10 mouse cellular contexts compared by ENCODE assay signal in the genomic region with DNA sequence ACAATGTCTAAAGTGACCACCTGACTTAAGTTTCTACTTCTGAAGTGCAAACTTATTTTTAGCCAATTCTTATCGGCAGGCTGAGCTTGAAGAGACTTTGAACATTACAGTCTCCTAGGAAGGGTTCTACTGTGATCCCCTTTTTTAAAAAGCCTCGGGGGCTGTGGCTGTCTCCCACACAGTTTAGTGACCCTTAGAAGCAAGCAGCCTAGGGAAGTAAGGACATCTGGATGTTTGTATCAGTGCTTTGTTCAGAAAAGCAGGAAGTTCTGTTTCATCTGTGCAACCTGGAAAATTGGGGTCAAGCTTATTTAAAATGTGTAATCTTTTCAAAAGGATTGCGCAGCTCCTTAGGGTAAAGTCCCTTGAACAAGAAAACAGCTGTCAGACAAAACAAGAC. TPM values are rescaled to one million over a fixed set of nuclear protein-coding genes. Genes with fewer than 3 reads are reported as not detected.
DNase-seq lines count a peak whose midpoint lies in the region; ATAC-seq and TF ChIP-seq lines count a peak whose summit lies in the region.
"Had no signal": no experiment of that assay in that cellular context is flagged by ENCODE, and none has a peak within 500 bp of the region (broad histone marks: within the 10 kb centered on the region; RNA-seq: fewer than 3 reads in every experiment).

No protein-coding gene starts in this region.

- no peak overlapping the region for H3K9ac ChIP-seq in forebrain, embryonic 13.5 days
- H3K9ac ChIP-seq in forebrain, embryonic 12.5 days = no peak overlapping the region
- H3K9ac ChIP-seq in lung, postnatal 0 days (replicated peaks; ENCODE audit: low read depth) = no peak overlapping the region
- 0 out of 2 replicates have a peak overlapping the region, but pooled peaks have one; percentile 9 for H3K9ac ChIP-seq in hindbrain, postnatal 0 days (replicated peaks; ENCODE audit: low read length)
- no peak overlapping the region; the same call in 1 of the 2 replicates for H3K9ac ChIP-seq in stomach, embryonic 15.5 days
- H3K9ac ChIP-seq: liver, embryonic 13.5 days had no signal

- no peak for TF ChIP-seq CTCF in lung, postnatal 0 days (IDR thresholded peaks at IDR 0.05)
- TF ChIP-seq CTCF in lung, adult 2 months (IDR thresholded peaks at IDR 0.05; ENCODE audit: insufficient read depth, low read length) = no peak
- no peak for TF ChIP-seq CTCF in hindbrain, postnatal 0 days (IDR thresholded peaks at IDR 0.05; ENCODE audit: low read depth)

- no peak for ATAC-seq in forebrain, embryonic 13.5 days
- ATAC-seq in forebrain, embryonic 12.5 days (ENCODE audit: low FRiP score) = no peak
- no peak for ATAC-seq in lung, postnatal 0 days
- no peak for ATAC-seq in hindbrain, postnatal 0 days
- no peak for ATAC-seq in stomach, embryonic 15.5 days (ENCODE audit: insufficient read depth, low FRiP score, low read depth)

- H3K4me3 ChIP-seq in forebrain, embryonic 13.5 days = no peak overlapping the region
- no peak overlapping the region for H3K4me3 ChIP-seq in forebrain, embryonic 12.5 days (replicated peaks)
- H3K4me3 ChIP-seq in lung, postnatal 0 days (ENCODE audit: low read depth, low read length) = no peak overlapping the region
- H3K4me3 ChIP-seq in lung, adult 2 months (replicated peaks; ENCODE audit: extremely low read depth, low read depth, low read length) = no peak overlapping the region
- no peak overlapping the region for H3K4me3 ChIP-seq in hindbrain, postnatal 0 days (ENCODE audit: low read length)
- no peak overlapping the region for H3K4me3 ChIP-seq in stomach, embryonic 15.5 days (replicated peaks)
- H3K4me3 ChIP-seq: liver, embryonic 13.5 days had no signal

- WGBS in forebrain, embryonic 13.5 days = 33% methylated on average over 3 of the region's 3 CpGs
- WGBS in forebrain, embryonic 12.5 days = 34% methylated on average over 3 of the region's 3 CpGs
- 30% methylated on average over 3 of the region's 3 CpGs for WGBS in lung, postnatal 0 days
- 24% methylated on average over 3 of the region's 3 CpGs for WGBS in lung, adult 2 months
- 33% methylated on average over 3 of the region's 3 CpGs for WGBS in hindbrain, postnatal 0 days
- 35% methylated on average over 3 of the region's 3 CpGs for WGBS in stomach, embryonic 15.5 days

- H3K36me3 ChIP-seq in forebrain, embryonic 13.5 days (ENCODE audit: poor library complexity, severe bottlenecking) = no peaks in the 10 kb centered on the region
- no peaks in the 10 kb centered on the region for H3K36me3 ChIP-seq in forebrain, embryonic 12.5 days (replicated peaks)
- no peaks in the 10 kb centered on the region for H3K36me3 ChIP-seq in lung, postnatal 0 days (ENCODE audit: insufficient read depth, low read length)
- no peaks in the 10 kb centered on the region for H3K36me3 ChIP-seq in hindbrain, postnatal 0 days (ENCODE audit: insufficient read depth, low read length)
- H3K36me3 ChIP-seq in stomach, embryonic 15.5 days = no peaks in the 10 kb centered on the region
- H3K36me3 ChIP-seq: liver, embryonic 13.5 days had no signal

- H3K27ac ChIP-seq in forebrain, embryonic 13.5 days = no peak overlapping the region
- no peak overlapping the region for H3K27ac ChIP-seq in forebrain, embryonic 12.5 days
- H3K27ac ChIP-seq in lung, postnatal 0 days (ENCODE audit: low read length) = no peak overlapping the region
- H3K27ac ChIP-seq in hindbrain, postnatal 0 days = peak overlapping the region; percentile 60; the same call in 1 of the 2 replicates
- H3K27ac ChIP-seq in stomach, embryonic 15.5 days = no peak overlapping the region
- H3K27ac ChIP-seq: liver, embryonic 13.5 days had no signal

- no peak for DNase-seq in lung, postnatal 0 days (ENCODE audit: low spot score)
- DNase-seq in lung, adult 2 months = no peak
- DNase-seq in hindbrain, postnatal 0 days (ENCODE audit: low spot score) = no peak
- no peak for DNase-seq in adrenal gland, postnatal 25 days
- DNase-seq in adrenal gland, postnatal 10 days = no peak
- DNase-seq: liver, embryonic 13.5 days; spleen, adult 18-20 months had no signal

- no peak for TF ChIP-seq EP300 in lung, postnatal 0 days (IDR thresholded peaks at IDR 0.05)

- H3K4me2 ChIP-seq in forebrain, embryonic 13.5 days = peak overlapping the region; percentile 6
- H3K4me2 ChIP-seq in forebrain, embryonic 12.5 days = no peak overlapping the region
- H3K4me2 ChIP-seq in lung, postnatal 0 days (replicated peaks; ENCODE audit: low read depth, low read length) = 0 out of 2 replicates have a peak overlapping the region, but pooled peaks have one; percentile 11
- peak overlapping the region; percentile 39 for H3K4me2 ChIP-seq in hindbrain, postnatal 0 days (ENCODE audit: low read depth, low read length)
- H3K4me2 ChIP-seq in stomach, embryonic 15.5 days = 0 out of 2 replicates have a peak overlapping the region, but pooled peaks have one; percentile 15
- H3K4me2 ChIP-seq: liver, embryonic 13.5 days had no signal

- no peaks in the 10 kb centered on the region for H3K27me3 ChIP-seq in forebrain, embryonic 13.5 days
- no peaks in the 10 kb centered on the region for H3K27me3 ChIP-seq in forebrain, embryonic 12.5 days
- H3K27me3 ChIP-seq in lung, postnatal 0 days (replicated peaks; ENCODE audit: insufficient read depth, low read length) = no peaks in the 10 kb centered on the region
- no peaks in the 10 kb centered on the region for H3K27me3 ChIP-seq in hindbrain, postnatal 0 days (ENCODE audit: insufficient read depth, low read length)
- H3K27me3 ChIP-seq in stomach, embryonic 15.5 days (replicated peaks) = no peaks in the 10 kb centered on the region
- H3K27me3 ChIP-seq: liver, embryonic 13.5 days had no signal

- H3K9me3 ChIP-seq in forebrain, embryonic 13.5 days (replicated peaks) = no peaks in the 10 kb centered on the region
- no peaks in the 10 kb centered on the region for H3K9me3 ChIP-seq in forebrain, embryonic 12.5 days
- H3K9me3 ChIP-seq in lung, postnatal 0 days (ENCODE audit: low read length) = no peaks in the 10 kb centered on the region
- no peaks in the 10 kb centered on the region for H3K9me3 ChIP-seq in hindbrain, postnatal 0 days (ENCODE audit: low read length)
- H3K9me3 ChIP-seq in stomach, embryonic 15.5 days = no peaks in the 10 kb centered on the region
- H3K9me3 ChIP-seq: liver, embryonic 13.5 days had no signal

- H3K4me1 ChIP-seq in forebrain, embryonic 13.5 days = no peaks in the 10 kb centered on the region
- peaks cover 12% of the 10 kb centered on the region for H3K4me1 ChIP-seq in forebrain, embryonic 12.5 days
- H3K4me1 ChIP-seq in lung, postnatal 0 days (ENCODE audit: insufficient read depth, low read depth, low read length) = no peaks in the 10 kb centered on the region
- H3K4me1 ChIP-seq in lung, adult 2 months (ENCODE audit: control insufficient read depth, insufficient read depth, low read length) = no peaks in the 10 kb centered on the region
- H3K4me1 ChIP-seq in hindbrain, postnatal 0 days (ENCODE audit: insufficient read depth, low read length) = peaks cover 4% of the 10 kb centered on the region; the same call in 1 of the 2 replicates
- no peaks in the 10 kb centered on the region; the same call in 1 of the 2 replicates for H3K4me1 ChIP-seq in stomach, embryonic 15.5 days

- TF ChIP-seq POLR2A in lung, adult 2 months (IDR thresholded peaks at IDR 0.05; ENCODE audit: borderline replicate concordance, extremely low read depth, low read depth, low read length) = no peak

RNA-seq across cellular contexts. Expression of gene Pla2g7, which starts 12.6 kb away (rescaled TPM):
- polyA plus RNA-seq in forebrain, embryonic 13.5 days (2015; fragmentation: Nextera tagmentation; extraction: Ambion mirVana) = 3.5 and 4.7 TPM in 2 replicates
- polyA plus RNA-seq in forebrain, embryonic 12.5 days (2016; fragmentation: Nextera tagmentation; extraction: Ambion mirVana) = 2.1 and 3.4 TPM in 2 replicates
- polyA plus RNA-seq in lung, postnatal 0 days (2015; fragmentation: Nextera tagmentation; extraction: Ambion mirVana) = 13.9 and 15.8 TPM in 2 replicates
- polyA plus RNA-seq in lung, adult 2 months (2012; rRNA removed) = 4.3 and 9.7 TPM in 2 replicates
- 114 and 115 TPM in 2 replicates for total RNA-seq in hindbrain, postnatal 0 days (2014; rRNA removed)
- 313 and 342 TPM in 2 replicates for polyA plus RNA-seq in hindbrain, postnatal 0 days (2015; fragmentation: Nextera tagmentation; extraction: Ambion mirVana)
- 11.3 and 12.0 TPM in 2 replicates for polyA plus RNA-seq in stomach, embryonic 15.5 days (2015; fragmentation: Nextera tagmentation; extraction: Ambion mirVana)
- total RNA-seq in adrenal gland, postnatal 25 days (2021) = 8.3 and 9.9 TPM in 2 replicates
- 10 to 100 TPM; 24.5 to 26.7 TPM for total RNA-seq in adrenal gland, postnatal 10 days (2021)

RNA-seq across cellular contexts. Expression of gene Ankrd66, which starts 37.0 kb away (rescaled TPM):
- 0.14 and 0.25 TPM in 2 replicates for polyA plus RNA-seq in forebrain, embryonic 13.5 days (2015; fragmentation: Nextera tagmentation; extraction: Ambion mirVana)
- not detected in 2 replicates for polyA plus RNA-seq in forebrain, embryonic 12.5 days (2016; fragmentation: Nextera tagmentation; extraction: Ambion mirVana)
- polyA plus RNA-seq in lung, postnatal 0 days (2015; fragmentation: Nextera tagmentation; extraction: Ambion mirVana) = 1.3 and 2.1 TPM in 2 replicates
- polyA plus RNA-seq in lung, adult 2 months (2012; rRNA removed) = 1.6 and 1.7 TPM in 2 replicates
- total RNA-seq in hindbrain, postnatal 0 days (2014; rRNA removed) = 0.10 TPM in 1 of 2 replicates, not detected in the other
- 1.2 and 1.9 TPM in 2 replicates for polyA plus RNA-seq in hindbrain, postnatal 0 days (2015; fragmentation: Nextera tagmentation; extraction: Ambion mirVana)
- polyA plus RNA-seq in stomach, embryonic 15.5 days (2015; fragmentation: Nextera tagmentation; extraction: Ambion mirVana) = 0.17 and 0.23 TPM in 2 replicates
- total RNA-seq in adrenal gland, postnatal 25 days (2021) = not detected in 2 replicates
- not detected for total RNA-seq in adrenal gland, postnatal 10 days (2021)
- polyA plus RNA-seq: liver, embryonic 13.5 days had no signal

RNA-seq across cellular contexts. Expression of gene Tdrd6, which starts 49.6 kb away (rescaled TPM):
- polyA plus RNA-seq in forebrain, embryonic 13.5 days (2015; fragmentation: Nextera tagmentation; extraction: Ambion mirVana) = 0.03 and 0.17 TPM in 2 replicates
- 0.04 TPM in 1 of 2 replicates, not detected in the other for polyA plus RNA-seq in forebrain, embryonic 12.5 days (2016; fragmentation: Nextera tagmentation; extraction: Ambion mirVana)
- polyA plus RNA-seq in lung, postnatal 0 days (2015; fragmentation: Nextera tagmentation; extraction: Ambion mirVana) = 0.01 TPM in 1 of 2 replicates, not detected in the other
- polyA plus RNA-seq in lung, adult 2 months (2012; rRNA removed) = 0.13 TPM in 1 of 2 replicates, not detected in the other
- 1.6 and 3.5 TPM in 2 replicates for total RNA-seq in hindbrain, postnatal 0 days (2014; rRNA removed)
- polyA plus RNA-seq in hindbrain, postnatal 0 days (2015; fragmentation: Nextera tagmentation; extraction: Ambion mirVana) = 0.43 and 0.79 TPM in 2 replicates
- polyA plus RNA-seq in stomach, embryonic 15.5 days (2015; fragmentation: Nextera tagmentation; extraction: Ambion mirVana) = 0.04 and 0.14 TPM in 2 replicates
- not detected in 2 replicates for total RNA-seq in adrenal gland, postnatal 25 days (2021)
- not detected for total RNA-seq in adrenal gland, postnatal 10 days (2021)

Comparison
In these comparisons a context has a peak if more than half of its experiments do, and no peak if none do; other contexts are left out.
1. RNA of gene Pla2g7, which starts 12.6 kb away (polyA plus RNA-seq): 313 to 342 TPM in hindbrain, postnatal 0 days; 13.9 to 15.8 TPM in lung, postnatal 0 days, 11.3 to 12.0 TPM in stomach, embryonic 15.5 days, 4.3 to 9.7 TPM in lung, adult 2 months, 3.5 to 4.7 TPM in forebrain, embryonic 13.5 days and 2.1 to 3.4 TPM in forebrain, embryonic 12.5 days; every median in the first group is over 10 times any median in the second.